In genomic region chr1:119456671-119457527, GRCm38 (mm10) we compare ENCODE assay signal across 8 mouse cellular contexts. TPM values are rescaled to one million over a fixed set of nuclear protein-coding genes. Genes with fewer than 3 reads are reported as not detected.
DNase-seq lines count a peak whose midpoint lies in the region; ATAC-seq lines count a peak whose summit lies in the region.

No protein-coding gene starts in this region.

- no peaks in the 10 kb centered on the region for H3K36me3 ChIP-seq in heart, embryonic 10.5 days
- no peaks in the 10 kb centered on the region for H3K36me3 ChIP-seq in hindbrain, embryonic 16.5 days (ENCODE audit: control insufficient read depth, insufficient read depth, low read length)
- no peaks in the 10 kb centered on the region for H3K36me3 ChIP-seq in liver, embryonic 13.5 days

- H3K27ac ChIP-seq in heart, embryonic 10.5 days: no peak overlapping the region
- H3K27ac ChIP-seq in hindbrain, embryonic 16.5 days (ENCODE audit: low read depth, low read length): no peak overlapping the region
- no peak overlapping the region for H3K27ac ChIP-seq in liver, embryonic 13.5 days

- peak; percentile 35 for ATAC-seq in hindbrain, embryonic 16.5 days
- no peak for ATAC-seq in liver, embryonic 13.5 days (ENCODE audit: low read depth)

- peaks cover 14% of the 10 kb centered on the region for H3K27me3 ChIP-seq in heart, embryonic 10.5 days (ENCODE audit: insufficient read depth, poor library complexity, severe bottlenecking)
- peaks cover 3% of the 10 kb centered on the region; the same call in 1 of the 2 replicates for H3K27me3 ChIP-seq in hindbrain, embryonic 16.5 days (replicated peaks; ENCODE audit: control insufficient read depth, insufficient read depth, low read length)
- peaks cover 23% of the 10 kb centered on the region; the same call in 1 of the 2 replicates for H3K27me3 ChIP-seq in liver, embryonic 13.5 days

- DNase-seq in heart, embryonic 10.5 days (ENCODE audit: low spot score): no peak
- DNase-seq in heart, postnatal 4 days: no peak
- DNase-seq in CD4-positive, CD25-positive, alpha-beta regulatory T cell, adult 2 months (ENCODE audit: low read depth, low spot score): peak; percentile 43
- DNase-seq in liver, embryonic 13.5 days: no peak
- no peak for DNase-seq in left cerebral cortex, adult 18-20 months (ENCODE audit: low spot score in 2 of 2)
- no peak for DNase-seq in MN1 (ENCODE audit: low spot score)
- no peak for DNase-seq in urinary bladder, postnatal 4 days (ENCODE audit: low spot score in 2 of 2)

- H3K4me1 ChIP-seq in heart, embryonic 10.5 days: peaks cover 5% of the 10 kb centered on the region; the same call in 1 of the 2 replicates
- H3K4me1 ChIP-seq in hindbrain, embryonic 16.5 days (ENCODE audit: control insufficient read depth, insufficient read depth, low read depth, low read length): peaks cover 8% of the 10 kb centered on the region
- no peaks in the 10 kb centered on the region for H3K4me1 ChIP-seq in liver, embryonic 13.5 days (replicated peaks)

- H3K4me3 ChIP-seq in heart, embryonic 10.5 days: peak overlapping the region; percentile 23; the same call in 1 of the 2 replicates
- no peak overlapping the region for H3K4me3 ChIP-seq in hindbrain, embryonic 16.5 days (ENCODE audit: low read length)
- H3K4me3 ChIP-seq in liver, embryonic 13.5 days (replicated peaks): 0 out of 2 replicates have a peak overlapping the region, but pooled peaks have one; percentile 3

- 36% methylated on average over 19 of the region's 19 CpGs for WGBS in heart, embryonic 10.5 days
- 44% methylated on average over 19 of the region's 19 CpGs for WGBS in hindbrain, embryonic 16.5 days
- 28% methylated on average over 19 of the region's 19 CpGs for whole genome bisulfite sequencing in liver, embryonic 13.5 days (ENCODE audit: insufficient replicate concordance)

- H3K4me2 ChIP-seq in hindbrain, embryonic 16.5 days (ENCODE audit: low read length): peak overlapping the region; percentile 33
- H3K4me2 ChIP-seq in liver, embryonic 13.5 days: peak overlapping the region; percentile 36

- peak overlapping the region; percentile 19; the same call in 1 of the 2 replicates for H3K9ac ChIP-seq in hindbrain, embryonic 16.5 days (ENCODE audit: low read depth, low read length)
- no peak overlapping the region for H3K9ac ChIP-seq in liver, embryonic 13.5 days

- no peaks in the 10 kb centered on the region for H3K9me3 ChIP-seq in heart, embryonic 10.5 days
- no peaks in the 10 kb centered on the region for H3K9me3 ChIP-seq in hindbrain, embryonic 16.5 days (ENCODE audit: control insufficient read depth, low read length)
- H3K9me3 ChIP-seq in liver, embryonic 13.5 days (replicated peaks): no peaks in the 10 kb centered on the region

RNA-seq across cellular contexts. Expression of gene Inhbb, which starts 34.9 kb away (rescaled TPM):
- polyA plus RNA-seq in heart, embryonic 10.5 days (2016; fragmentation: Nextera tagmentation; extraction: Ambion mirVana): 0.08 and 0.12 TPM in 2 replicates
- 1 to 10 TPM; 1.4 to 1.8 TPM for total RNA-seq in heart, postnatal 4 days (2021)
- 2.7 and 2.8 TPM in 2 replicates for polyA plus RNA-seq in hindbrain, embryonic 16.5 days (2015; fragmentation: Nextera tagmentation; extraction: Ambion mirVana)
- polyA plus RNA-seq in liver, embryonic 13.5 days (2015; fragmentation: Nextera tagmentation; extraction: Ambion mirVana): 0.05 and 0.09 TPM in 2 replicates
- total RNA-seq in left cerebral cortex, adult 18-20 months (2021): 1 to 10 TPM; 4.9 to 5.0 TPM

RNA-seq across cellular contexts. Expression of gene Ralb, which starts 47.7 kb away (rescaled TPM):
- polyA plus RNA-seq in heart, embryonic 10.5 days (2016; fragmentation: Nextera tagmentation; extraction: Ambion mirVana): 176 and 192 TPM in 2 replicates
- total RNA-seq in heart, postnatal 4 days (2021): 10 to 100 TPM; 59.2 to 62.2 TPM
- 72.4 and 73.1 TPM in 2 replicates for polyA plus RNA-seq in hindbrain, embryonic 16.5 days (2015; fragmentation: Nextera tagmentation; extraction: Ambion mirVana)
- 43.9 and 47.2 TPM in 2 replicates for polyA plus RNA-seq in liver, embryonic 13.5 days (2015; fragmentation: Nextera tagmentation; extraction: Ambion mirVana)
- total RNA-seq in left cerebral cortex, adult 18-20 months (2021): 10 to 100 TPM; 23.0 to 23.9 TPM
